Comparison of ENCODE assay signal across 9 mouse cellular contexts in genomic region chr5:30466315-30466714, GRCm38 (mm10). TPM values are rescaled to one million over a fixed set of nuclear protein-coding genes. Genes with fewer than 3 reads are reported as not detected.
A peak's percentile ranks its signal among the peaks of the same experiment; 100 is the strongest.
DNase-seq lines count a peak whose midpoint lies in the region; ATAC-seq lines count a peak whose summit lies in the region.
"Had no signal": no experiment of that assay in that cellular context is flagged by ENCODE, and none has a peak within 500 bp of the region (broad histone marks: within the 10 kb centered on the region; RNA-seq: fewer than 3 reads in every experiment).

No protein-coding gene starts in this region.

- H3K36me3 ChIP-seq in heart, embryonic 12.5 days: no peaks in the 10 kb centered on the region
- H3K36me3 ChIP-seq in limb, embryonic 10.5 days: no peaks in the 10 kb centered on the region

- H3K4me3 ChIP-seq in heart, embryonic 12.5 days: peak overlapping the region; percentile 40
- peak overlapping the region; percentile 38 for H3K4me3 ChIP-seq in limb, embryonic 10.5 days

- peak overlapping the region; percentile 68 for H3K4me2 ChIP-seq in heart, embryonic 12.5 days

- WGBS in heart, embryonic 12.5 days: 42% methylated on average over 9 of the region's 9 CpGs
- 39% methylated on average over 9 of the region's 9 CpGs for WGBS in limb, embryonic 10.5 days

- H3K9me3 ChIP-seq in heart, embryonic 12.5 days (replicated peaks): no peaks in the 10 kb centered on the region
- H3K9me3 ChIP-seq in limb, embryonic 10.5 days (replicated peaks): no peaks in the 10 kb centered on the region

- no peak for ATAC-seq in heart, embryonic 12.5 days (ENCODE audit: insufficient number of reproducible peaks, low FRiP score)

- no peak overlapping the region for H3K27ac ChIP-seq in heart, embryonic 12.5 days (ENCODE audit: poor library complexity, severe bottlenecking)
- no peak overlapping the region for H3K27ac ChIP-seq in limb, embryonic 10.5 days

- DNase-seq in heart, adult 9 months (ENCODE audit: low spot score in 2 of 2): no peak
- DNase-seq in right cerebral cortex, postnatal 4 days: peak; percentile 56
- DNase-seq in right cerebral cortex, postnatal 25 days: no peak
- no peak for DNase-seq in limb, embryonic 10.5 days (ENCODE audit: low spot score)
- no peak for DNase-seq in thymus, postnatal 14 days
- no peak for DNase-seq in Muller cell, postnatal 12 days (ENCODE audit: inconsistent ontology term)
- no peak for DNase-seq in gastrocnemius, adult 8-10 months (ENCODE audit: low spot score in 2 of 2)

- peaks cover 58% of the 10 kb centered on the region for H3K27me3 ChIP-seq in heart, embryonic 12.5 days (replicated peaks)
- peaks cover 64% of the 10 kb centered on the region for H3K27me3 ChIP-seq in limb, embryonic 10.5 days (ENCODE audit: low read depth, poor library complexity, severe bottlenecking)

- 0 out of 2 replicates have a peak overlapping the region, but pooled peaks have one; percentile 47 for H3K9ac ChIP-seq in heart, embryonic 12.5 days

- H3K4me1 ChIP-seq in heart, embryonic 12.5 days (replicated peaks): peaks cover 16% of the 10 kb centered on the region
- peaks cover 23% of the 10 kb centered on the region for H3K4me1 ChIP-seq in limb, embryonic 10.5 days

RNA-seq across cellular contexts. Expression of gene 1700001C02Rik, which starts 0.5 kb away (rescaled TPM):
- polyA plus RNA-seq in heart, embryonic 12.5 days (2016; fragmentation: Nextera tagmentation; extraction: Ambion mirVana): not detected in 2 replicates
- not detected in 2 replicates for polyA plus RNA-seq in limb, embryonic 10.5 days (2016; fragmentation: Nextera tagmentation; extraction: Ambion mirVana)
- not detected for total RNA-seq in gastrocnemius, adult 8-10 months (2022)
- total RNA-seq: megakaryocyte-erythroid progenitor cell, adult 5-6 weeks had no signal

RNA-seq across cellular contexts. Expression of gene Otof, which starts 4.6 kb away (rescaled TPM):
- polyA plus RNA-seq in heart, embryonic 12.5 days (2016; fragmentation: Nextera tagmentation; extraction: Ambion mirVana): 0.14 and 0.15 TPM in 2 replicates
- 0.06 and 0.10 TPM in 2 replicates for polyA plus RNA-seq in limb, embryonic 10.5 days (2016; fragmentation: Nextera tagmentation; extraction: Ambion mirVana)
- under 1 TPM in 3 of 4 experiments, not detected in 1; 0.02 to 0.05 (median 0.04) TPM for total RNA-seq in gastrocnemius, adult 8-10 months (2022)
